Mouse (Mus musculus) lung, embryonic 16.5 days (tissue): Measurements from ENCODE around the gene Tpt1. TPM values are rescaled to one million over a fixed set of nuclear protein-coding genes. Genes with fewer than 3 reads are reported as not detected.

Experiments used
- ATAC-seq: fragments of 200-750 bp; cut with Nextera tagmentation; 2 replicates; pipeline ENCODE4 v1.8.0; 2017; ENCODE audit warnings: low read depth, mild to moderate bottlenecking, moderate library complexity
- H3K27ac ChIP-seq: fragments of 300-500 bp; sonication (generic); 2 replicates; pipeline ENCODE4 v1.5.1; 2014; ENCODE audit warnings: mild to moderate bottlenecking, control low read depth, low read length
- H3K27me3 ChIP-seq: fragments of 300-500 bp; sonication (generic); 2 replicates; pipeline ENCODE4 v1.6.1; 2014; ENCODE audit warnings: low read depth, low read length, mixed read lengths; ENCODE audit not compliant: control insufficient read depth, insufficient read depth
- H3K36me3 ChIP-seq: fragments of 300-500 bp; sonication (generic); 2 replicates; pipeline ENCODE4 v1.6.1; 2014; ENCODE audit warnings: low read length; ENCODE audit not compliant: control insufficient read depth, insufficient read depth
- H3K4me1 ChIP-seq: fragments of 300-500 bp; sonication (generic); replicated peaks from 2 replicates; pipeline ENCODE4 v1.6.1; 2014; ENCODE audit warnings: low read length, mixed read lengths; ENCODE audit not compliant: control insufficient read depth, insufficient read depth
- H3K4me2 ChIP-seq: fragments of 300-500 bp; sonication (generic); 2 replicates; pipeline ENCODE4 v1.6.1; 2014; ENCODE audit warnings: low read depth, low read length, control low read depth
- H3K4me3 ChIP-seq: fragments of 300-500 bp; sonication (generic); 2 replicates; pipeline ENCODE4 v1.5.1; 2014; ENCODE audit warnings: mild to moderate bottlenecking, low read length, control low read depth
- H3K9ac ChIP-seq: fragments of 300-500 bp; sonication (generic); 2 replicates; pipeline ENCODE4 v1.6.1; 2014; ENCODE audit warnings: low read length, control low read depth
- H3K9me3 ChIP-seq: fragments of 300-500 bp; sonication (generic); 2 replicates; pipeline ENCODE4 v1.6.1; 2016; ENCODE audit warnings: low read length; ENCODE audit not compliant: control insufficient read depth
- WGBS: fragments of 180-500 bp; shearing (Covaris S2); extraction: QIAGEN DNeasy Blood & Tissue Kit; methylation state at CpG from one replicate; pipeline ENCODE4 v1.1.7; 2014; 5-methylcytosine and 5-hydroxymethylcytosine counted together
- polyA plus RNA-seq: library from polyadenylated mRNA; unstranded; fragments of >200 nt; fragmentation: Nextera tagmentation; extraction: Ambion mirVana; gene quantifications from 2 replicates; pipeline ENCODE4 v1.2.1, GENCODE M21; 2015

Tpt1 gene
- polyA plus RNA-seq, 1 experiment from 2014 or later = 987 TPM

- H3K9ac ChIP-seq = no peak overlapping the region
- H3K4me3 ChIP-seq = no peak overlapping the region
- no peaks in the 10 kb centered on the region for H3K27me3 ChIP-seq
- ATAC-seq = no peak
- no peaks in the 10 kb centered on the region for H3K9me3 ChIP-seq
- no peaks in the 10 kb centered on the region for H3K4me1 ChIP-seq
- WGBS = 63% methylated on average over 5 of the region's 5 CpGs
- no peak overlapping the region for H3K4me2 ChIP-seq
- no peaks in the 10 kb centered on the region for H3K36me3 ChIP-seq
- H3K27ac ChIP-seq = no peak overlapping the region
Observed at GRCm38 (mm10) chr14:75883330-75883729, 38.4 kb downstream of the Tpt1 start.

- H3K27me3 ChIP-seq = no peaks in the 10 kb centered on the region
- ATAC-seq = no peak
- H3K36me3 ChIP-seq = no peaks in the 10 kb centered on the region
- H3K4me1 ChIP-seq = no peaks in the 10 kb centered on the region
- H3K4me3 ChIP-seq = no peak overlapping the region
- H3K4me2 ChIP-seq = no peak overlapping the region
- WGBS = 73% methylated on average over 5 of the region's 5 CpGs
- no peak overlapping the region for H3K27ac ChIP-seq
- no peak overlapping the region for H3K9ac ChIP-seq
- no peaks in the 10 kb centered on the region for H3K9me3 ChIP-seq
Observed at GRCm38 (mm10) chr14:75883873-75884272, 39.0 kb downstream of the Tpt1 start.

GRCm38 (mm10) chr14:75892118-75892517, 47.2 kb downstream of the Tpt1 start:
- no peak overlapping the region for H3K9ac ChIP-seq
- no peaks in the 10 kb centered on the region for H3K4me1 ChIP-seq
- H3K36me3 ChIP-seq = peaks cover 5% of the 10 kb centered on the region; the same call in 1 of the 2 replicates
- H3K27ac ChIP-seq = no peak overlapping the region
- H3K4me2 ChIP-seq = no peak overlapping the region
- WGBS = 88% methylated on average over 9 of the region's 9 CpGs
- ATAC-seq = no peak
- no peaks in the 10 kb centered on the region for H3K9me3 ChIP-seq
- no peak overlapping the region for H3K4me3 ChIP-seq
- H3K27me3 ChIP-seq = no peaks in the 10 kb centered on the region

Other genes with a start within 250 kb of the Tpt1 start
- not detected in 2 replicates for gene Erich6b, start 202.8 kb upstream of the Tpt1 start, polyA plus RNA-seq
- 19.9 and 21.0 TPM in 2 replicates for gene Cog3, start 90.6 kb upstream of the Tpt1 start, polyA plus RNA-seq
- gene Slc25a30, start 58.1 kb upstream of the Tpt1 start, polyA plus RNA-seq = 3.3 and 3.5 TPM in 2 replicates
- 0.36 and 0.38 TPM in 2 replicates for gene Kctd4, start 109.9 kb downstream of the Tpt1 start, polyA plus RNA-seq
- 26.3 and 29.5 TPM in 2 replicates for gene Gtf2f2, start 165.8 kb downstream of the Tpt1 start, polyA plus RNA-seq